Mouse (Mus musculus) 3T3-L1 (cell line): ENCODE measurements around the gene Frem1.

Experiments used
- DNase-seq: peaks from one replicate; pipeline ENCODE4 v3.0.0-alpha.2; 2015; ENCODE audit warnings: low read depth, low spot score

Gene Frem1

GRCm38 (mm10) chr4:82933698-82934210 lies 118.4 kb downstream of the Frem1 start:
- DNase-seq = peak; percentile 79

GRCm38 (mm10) chr4:82930079-82930478 lies 122.1 kb downstream of the Frem1 start:
- DNase-seq = no peak

GRCm38 (mm10) chr4:82921962-82922361 lies 130.2 kb downstream of the Frem1 start:
- DNase-seq = no peak

GRCm38 (mm10) chr4:82918625-82919024 lies 133.5 kb downstream of the Frem1 start:
- DNase-seq = no peak

GRCm38 (mm10) chr4:82916678-82917050 lies 135.5 kb downstream of the Frem1 start:
- DNase-seq = no peak

- no peak for DNase-seq
These were observed 136.0 kb downstream of the Frem1 start for GRCm38 (mm10) chr4:82916003-82916677.

GRCm38 (mm10) chr4:82915576-82915975 lies 136.6 kb downstream of the Frem1 start:
- DNase-seq = no peak

- DNase-seq = no peak
These were observed 137.5 kb downstream of the Frem1 start for GRCm38 (mm10) chr4:82914601-82915143.

- DNase-seq = no peak
These were observed 156.9 kb downstream of the Frem1 start for GRCm38 (mm10) chr4:82895227-82895626.

GRCm38 (mm10) chr4:82892247-82892646 lies 159.9 kb downstream of the Frem1 start:
- no peak for DNase-seq

GRCm38 (mm10) chr4:82891566-82891965 lies 160.6 kb downstream of the Frem1 start:
- DNase-seq = no peak

- no peak for DNase-seq
These were observed 161.1 kb downstream of the Frem1 start for GRCm38 (mm10) chr4:82891049-82891448.

- no peak for DNase-seq
These were observed 161.6 kb downstream of the Frem1 start for GRCm38 (mm10) chr4:82890585-82890984.

- DNase-seq = no peak
These were observed 166.0 kb downstream of the Frem1 start for GRCm38 (mm10) chr4:82886148-82886547.

- DNase-seq = no peak
These were observed 166.6 kb downstream of the Frem1 start for GRCm38 (mm10) chr4:82885535-82885913.

- DNase-seq = peak; percentile 42
These were observed 167.3 kb downstream of the Frem1 start, which contains the start of gene Cer1 for GRCm38 (mm10) chr4:82884636-82885534. TSS of gene Cer1 (minus strand) at chr4:82885148.

GRCm38 (mm10) chr4:82882500-82882899 lies 169.6 kb downstream of the Frem1 start:
- no peak for DNase-seq

GRCm38 (mm10) chr4:82881366-82881765 lies 170.8 kb downstream of the Frem1 start:
- DNase-seq = no peak

- DNase-seq = no peak
These were observed 171.9 kb downstream of the Frem1 start for GRCm38 (mm10) chr4:82880243-82880642.

GRCm38 (mm10) chr4:82879152-82879551 lies 173.0 kb downstream of the Frem1 start:
- DNase-seq = no peak

- DNase-seq = no peak
These were observed 175.5 kb downstream of the Frem1 start for GRCm38 (mm10) chr4:82876656-82877055.

- no peak for DNase-seq
These were observed 176.6 kb downstream of the Frem1 start for GRCm38 (mm10) chr4:82875532-82875931.
